Mouse (Mus musculus): ENCODE measurements around the gene Slc12a8. TPM values are rescaled to one million over a fixed set of nuclear protein-coding genes. Genes with fewer than 3 reads are reported as not detected.

Gene Slc12a8
- polyA plus RNA-seq, 1 experiment from 2014 or later: 6.2 TPM

DNA sequence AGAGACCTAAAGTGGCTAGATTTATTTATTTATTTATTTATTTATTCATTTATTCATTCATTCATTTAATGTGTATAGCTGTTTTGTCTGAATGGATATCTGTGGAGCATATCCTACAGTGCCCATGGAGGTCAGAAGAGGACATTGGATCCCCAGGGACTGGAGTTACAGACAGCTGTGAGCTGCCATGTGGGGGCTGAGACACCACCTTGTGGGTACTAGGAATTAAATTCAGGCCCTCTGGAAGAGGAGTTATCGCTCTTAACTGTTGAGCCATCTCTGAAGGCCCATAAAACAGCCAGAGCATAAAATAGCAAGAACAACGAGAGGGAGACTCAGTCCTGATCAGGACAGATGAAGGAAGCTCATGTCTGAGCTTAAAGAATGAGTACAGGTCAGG lies 71.7 kb downstream of the Slc12a8 start:
- Histone ChIP-seq H3K4me3 (replicated peaks) (no peak overlapping the region), H3K9me3 (no peaks in the 10 kb centered on the region), H3K36me3 (no peaks in the 10 kb centered on the region), H3K27me3 (replicated peaks) (no peaks in the 10 kb centered on the region), H3K4me1 (replicated peaks) (peaks cover 21% of the 10 kb centered on the region), H3K9ac (no peak overlapping the region), H3K4me2 (replicated peaks) (no peak overlapping the region), H3K27ac (no peak overlapping the region)
- no peak for ATAC-seq
- WGBS: 62% methylated on average over 2 of the region's 2 CpGs

DNA sequence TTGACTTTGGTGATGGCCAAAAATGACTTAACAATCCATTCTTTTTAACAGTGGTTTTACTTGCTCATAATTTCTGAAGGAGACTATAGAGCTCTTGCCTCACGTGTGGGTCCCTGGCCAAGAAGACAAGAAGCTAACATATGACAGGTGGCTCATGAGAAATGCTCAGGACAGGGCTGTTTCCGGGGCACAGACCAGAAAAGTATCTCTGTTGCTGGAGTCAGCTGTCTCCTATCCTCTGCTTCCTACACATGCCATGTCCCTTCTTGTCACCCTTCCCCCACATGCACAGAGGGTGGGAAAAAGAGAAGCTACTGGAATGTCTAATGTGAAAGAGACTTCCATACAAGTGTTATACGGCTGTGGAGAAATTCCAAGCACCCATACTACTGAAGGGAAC lies 73.3 kb downstream of the Slc12a8 start:
- Histone ChIP-seq H3K9me3 (no peaks in the 10 kb centered on the region), H3K4me1 (replicated peaks) (peaks cover 12% of the 10 kb centered on the region), H3K9ac (no peak overlapping the region), H3K4me3 (replicated peaks) (no peak overlapping the region), H3K4me2 (replicated peaks) (no peak overlapping the region), H3K27ac (no peak overlapping the region), H3K36me3 (no peaks in the 10 kb centered on the region), H3K27me3 (replicated peaks) (no peaks in the 10 kb centered on the region)
- no peak for ATAC-seq
- WGBS: 77% methylated on average over 3 of the region's 3 CpGs

DNA sequence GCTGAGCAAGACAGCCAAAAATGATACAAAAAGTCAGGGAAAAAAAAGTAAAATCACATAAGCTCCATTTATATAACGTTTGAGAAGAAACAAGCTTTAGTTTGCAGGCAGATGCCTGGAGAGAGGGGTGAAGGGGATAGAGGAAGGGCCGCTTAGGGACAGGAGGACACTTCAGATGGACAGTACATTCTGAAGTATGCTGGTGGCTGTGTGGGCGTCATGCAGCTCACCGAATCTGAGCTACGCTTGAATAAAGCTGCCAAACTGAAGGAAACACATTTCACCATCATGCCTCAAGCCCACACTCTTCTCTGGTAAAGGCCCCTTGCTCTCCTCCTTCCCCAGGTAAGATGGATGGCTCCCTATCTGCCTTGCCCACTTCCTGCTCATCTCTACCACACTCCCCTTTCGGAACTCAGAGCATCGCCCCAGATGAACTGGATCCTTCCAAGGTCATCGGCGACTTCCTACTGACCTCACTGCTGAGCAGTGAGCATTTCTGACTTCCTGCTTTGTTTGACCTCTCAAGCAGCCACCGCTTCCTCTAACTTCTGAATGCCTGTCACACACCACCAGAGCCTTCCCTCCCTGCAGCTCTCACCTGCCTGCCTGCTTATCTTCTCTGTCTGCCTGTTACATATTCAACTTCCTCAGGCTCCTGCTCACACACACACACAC lies 74.4 kb downstream of the Slc12a8 start:
- 70% methylated on average over 10 of the region's 10 CpGs for WGBS
- Histone ChIP-seq H3K4me2 (replicated peaks) (no peak overlapping the region), H3K4me3 (replicated peaks) (no peak overlapping the region), H3K36me3 (no peaks in the 10 kb centered on the region), H3K27ac (no peak overlapping the region), H3K27me3 (replicated peaks) (no peaks in the 10 kb centered on the region), H3K4me1 (replicated peaks) (peaks cover 12% of the 10 kb centered on the region), H3K9me3 (no peaks in the 10 kb centered on the region), H3K9ac (no peak overlapping the region)
- ATAC-seq: no peak

DNA sequence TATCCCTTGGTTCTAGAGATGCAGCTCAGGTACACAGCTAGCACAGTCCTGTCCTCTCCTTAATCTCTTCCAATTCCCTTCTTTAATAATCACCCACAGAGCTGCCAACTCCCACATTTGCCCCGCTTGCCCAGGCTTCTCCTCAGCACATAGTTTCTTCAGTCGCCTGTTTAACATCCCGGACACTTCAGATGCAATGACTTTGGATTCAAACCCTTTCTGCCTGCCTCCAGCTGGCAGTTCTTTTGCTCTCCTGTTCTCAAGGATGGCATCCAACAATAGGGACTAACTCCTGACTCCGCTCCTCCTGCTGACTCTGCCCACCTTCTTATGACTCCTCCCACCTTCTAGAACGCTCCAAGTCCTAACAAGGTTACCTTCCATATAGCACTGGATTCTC lies 75.2 kb downstream of the Slc12a8 start:
- peaks cover 10% of the 10 kb centered on the region for H3K4me1 ChIP-seq (replicated peaks)
- no peak overlapping the region for H3K4me2 ChIP-seq (replicated peaks)
- H3K36me3 ChIP-seq: no peaks in the 10 kb centered on the region
- H3K4me3 ChIP-seq (replicated peaks): no peak overlapping the region
- no peaks in the 10 kb centered on the region for H3K9me3 ChIP-seq
- no peak overlapping the region for H3K9ac ChIP-seq
- no peaks in the 10 kb centered on the region for H3K27me3 ChIP-seq (replicated peaks)
- no peak overlapping the region for H3K27ac ChIP-seq
- WGBS: 91% methylated on average over 5 of the region's 5 CpGs
- no peak for ATAC-seq

DNA sequence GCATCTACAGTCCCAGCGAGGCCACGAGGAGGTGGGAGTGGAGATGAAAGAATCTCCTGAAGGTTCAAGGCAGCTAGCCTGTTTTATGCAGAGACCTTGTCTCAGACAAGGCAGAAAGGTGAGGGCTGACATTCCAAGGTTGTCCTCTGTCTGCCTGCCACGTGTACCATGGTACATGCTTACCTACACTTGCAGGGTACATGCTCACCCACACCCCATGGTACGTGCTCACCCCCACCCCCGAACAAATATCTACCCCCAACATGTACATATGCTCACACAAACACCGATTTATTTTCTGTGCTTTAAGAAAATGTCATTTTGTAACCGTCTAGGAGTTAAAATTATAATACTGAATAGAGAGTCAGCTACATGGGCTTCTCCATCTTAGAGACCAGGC lies 76.3 kb downstream of the Slc12a8 start:
- Histone ChIP-seq H3K9ac (no peak overlapping the region), H3K4me3 (replicated peaks) (no peak overlapping the region), H3K4me2 (replicated peaks) (no peak overlapping the region), H3K27me3 (replicated peaks) (no peaks in the 10 kb centered on the region), H3K9me3 (no peaks in the 10 kb centered on the region), H3K27ac (no peak overlapping the region), H3K4me1 (replicated peaks) (peaks cover 10% of the 10 kb centered on the region), H3K36me3 (no peaks in the 10 kb centered on the region)
- no peak for ATAC-seq
- 81% methylated on average over 7 of the region's 7 CpGs for WGBS

DNA sequence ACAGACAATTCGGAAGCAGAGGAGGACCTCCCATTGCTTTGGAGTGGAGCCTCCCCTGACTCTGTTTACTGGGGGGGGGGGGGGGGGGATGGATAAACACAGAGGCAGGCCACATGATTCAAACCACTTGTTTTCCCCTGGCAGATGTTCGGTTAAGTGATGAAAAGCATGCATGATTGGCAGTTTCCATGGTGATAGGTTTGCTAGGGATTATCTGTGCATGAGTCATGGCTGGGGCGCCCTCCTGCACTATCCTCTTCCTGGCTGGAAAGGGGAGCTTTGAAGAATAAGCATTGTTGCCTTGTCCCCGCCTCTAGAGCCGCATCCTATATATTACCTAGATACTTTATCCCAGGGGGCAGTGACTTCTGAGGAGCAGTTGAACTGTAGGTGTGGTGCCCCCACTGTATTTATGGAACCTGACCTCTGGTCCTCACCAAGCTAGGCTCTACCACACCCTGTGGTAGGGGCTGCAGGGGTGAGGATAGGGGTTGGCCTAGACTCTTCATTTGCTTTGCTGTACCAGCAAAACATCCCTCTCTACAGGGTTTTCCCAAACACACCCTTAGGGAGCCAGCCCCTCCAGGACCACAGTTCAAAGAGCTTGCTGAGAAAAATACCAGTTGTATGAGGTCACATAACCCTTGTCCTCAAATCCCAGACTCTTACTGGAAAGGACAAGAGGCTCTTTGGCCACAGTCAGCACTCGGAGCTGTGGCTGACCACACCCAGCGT lies 77.1 kb downstream of the Slc12a8 start:
- H3K4me3 ChIP-seq (replicated peaks): no peak overlapping the region
- WGBS: 43% methylated on average over 7 of the region's 7 CpGs
- H3K27ac ChIP-seq: peak overlapping the region; percentile 76
- no peak overlapping the region for H3K9ac ChIP-seq
- no peaks in the 10 kb centered on the region for H3K27me3 ChIP-seq (replicated peaks)
- peaks cover 10% of the 10 kb centered on the region for H3K4me1 ChIP-seq (replicated peaks)
- H3K4me2 ChIP-seq (replicated peaks): no peak overlapping the region
- peak; percentile 89 for ATAC-seq
- no peaks in the 10 kb centered on the region for H3K9me3 ChIP-seq
- no peaks in the 10 kb centered on the region for H3K36me3 ChIP-seq

DNA sequence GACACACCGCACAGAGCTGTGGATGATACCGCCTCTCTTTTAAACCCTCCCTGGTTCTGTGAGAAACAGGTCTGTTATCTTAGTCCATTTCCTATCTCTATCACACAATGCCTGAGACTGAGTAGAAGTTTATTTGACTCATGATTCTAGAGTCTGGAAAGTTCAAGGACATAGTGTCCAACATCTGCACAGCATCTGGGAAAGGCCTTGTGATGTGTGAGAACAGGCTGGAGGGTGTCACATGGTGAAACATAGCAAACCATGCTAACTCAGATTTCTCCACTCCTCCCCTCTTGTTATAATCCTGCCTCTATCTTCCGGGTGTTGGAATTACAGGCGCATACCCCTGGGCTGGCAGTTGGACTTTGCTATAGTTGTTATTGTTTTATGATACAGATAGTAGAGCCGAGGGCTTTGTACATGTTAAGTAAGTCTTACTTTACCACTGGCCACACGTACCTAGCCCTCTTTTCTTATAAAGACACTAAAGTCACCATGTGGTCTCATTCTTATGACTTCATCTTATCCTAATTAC lies 78.2 kb downstream of the Slc12a8 start:
- ATAC-seq: peak; percentile 91
- WGBS: 73% methylated on average over 6 of the region's 6 CpGs
- Histone ChIP-seq H3K4me1 (replicated peaks) (peaks cover 10% of the 10 kb centered on the region), H3K27me3 (replicated peaks) (no peaks in the 10 kb centered on the region), H3K36me3 (no peaks in the 10 kb centered on the region), H3K27ac (peak overlapping the region; percentile 76), H3K4me3 (replicated peaks) (no peak overlapping the region), H3K4me2 (replicated peaks) (no peak overlapping the region), H3K9me3 (no peaks in the 10 kb centered on the region), H3K9ac (no peak overlapping the region)

DNA sequence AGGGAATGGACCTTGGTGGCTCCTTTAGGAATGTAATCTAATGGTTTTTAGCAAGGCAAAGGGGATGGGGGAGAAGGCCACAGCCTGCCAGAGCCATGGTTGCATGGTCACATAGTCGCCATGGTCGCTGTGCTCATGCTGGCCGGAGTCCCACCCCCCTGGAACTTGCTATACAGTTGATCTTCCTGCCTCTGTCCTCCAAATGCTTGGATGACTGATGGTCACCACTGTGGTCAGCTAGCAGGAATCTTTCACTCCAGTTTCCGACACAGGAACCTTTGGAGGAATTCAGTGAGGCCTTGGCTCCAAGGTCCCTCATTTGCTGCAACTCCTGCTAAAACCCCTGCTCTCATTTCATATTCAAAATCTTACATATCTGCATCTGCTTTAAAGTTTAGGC lies 79.1 kb downstream of the Slc12a8 start:
- ATAC-seq: no peak

DNA sequence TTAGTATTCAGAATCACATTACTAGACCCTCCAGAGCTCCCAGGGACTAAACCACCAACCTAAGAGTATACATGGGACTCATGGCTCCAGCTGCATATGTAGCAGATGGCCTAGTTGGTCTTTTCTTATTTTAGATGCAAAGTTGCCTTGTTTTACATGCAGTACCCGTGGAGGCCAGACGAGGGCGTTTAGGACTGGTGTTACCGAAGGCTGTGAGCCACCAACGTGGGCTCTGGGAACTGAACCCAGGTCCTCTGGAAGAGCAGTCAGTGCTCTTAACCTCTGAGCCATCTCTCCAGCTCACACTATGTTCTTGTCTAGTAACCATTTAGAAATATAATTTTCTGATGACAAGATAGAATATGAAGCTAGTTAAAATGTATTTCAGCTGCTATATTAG lies 83.1 kb downstream of the Slc12a8 start:
- Histone ChIP-seq H3K4me1 (replicated peaks) (0 out of 2 replicates have a peak, but pooled peaks cover 3% of the 10 kb centered on the region), H3K27me3 (replicated peaks) (no peaks in the 10 kb centered on the region), H3K4me3 (replicated peaks) (no peak overlapping the region), H3K4me2 (replicated peaks) (no peak overlapping the region), H3K27ac (no peak overlapping the region), H3K9ac (no peak overlapping the region), H3K9me3 (no peaks in the 10 kb centered on the region), H3K36me3 (no peaks in the 10 kb centered on the region)
- 18% methylated on average over 5 of the region's 5 CpGs for WGBS
- no peak for ATAC-seq

More for the DNA sequence above, 79.1 kb downstream of the Slc12a8 start:
- Histone ChIP-seq H3K27me3 (replicated peaks) (no peaks in the 10 kb centered on the region), H3K4me1 (replicated peaks) (peaks cover 10% of the 10 kb centered on the region), H3K9ac (no peak overlapping the region), H3K4me3 (replicated peaks) (no peak overlapping the region), H3K36me3 (no peaks in the 10 kb centered on the region), H3K4me2 (replicated peaks) (no peak overlapping the region), H3K27ac (peak overlapping the region; percentile 76), H3K9me3 (no peaks in the 10 kb centered on the region)
- WGBS: 95% methylated on average over 4 of the region's 4 CpGs

DNA sequence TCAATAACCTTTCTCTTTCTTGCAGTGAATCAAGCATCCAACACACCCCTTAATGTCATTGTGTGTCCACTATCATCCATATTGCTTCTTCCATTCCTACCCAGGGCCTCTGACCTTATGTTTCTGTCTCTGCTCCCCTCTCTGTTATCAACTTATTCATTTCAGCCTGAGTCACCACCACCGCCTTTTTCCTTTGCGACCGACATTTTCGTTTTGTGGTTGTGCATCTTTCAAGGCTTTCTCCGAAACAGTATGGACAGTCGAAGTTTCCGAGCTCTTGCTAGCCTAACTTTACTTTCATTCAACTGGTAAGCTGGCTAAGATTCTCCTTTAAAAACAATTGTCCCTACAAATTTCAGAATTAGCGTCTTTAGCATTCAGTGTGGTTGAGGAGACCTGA lies 84.2 kb downstream of the Slc12a8 start:
- H3K9me3 ChIP-seq: no peaks in the 10 kb centered on the region
- 93% methylated on average over 8 of the region's 8 CpGs for WGBS
- no peak overlapping the region for H3K4me3 ChIP-seq (replicated peaks)
- H3K4me2 ChIP-seq (replicated peaks): no peak overlapping the region
- H3K27ac ChIP-seq: no peak overlapping the region
- no peaks in the 10 kb centered on the region for H3K27me3 ChIP-seq (replicated peaks)
- no peak for ATAC-seq
- H3K9ac ChIP-seq: no peak overlapping the region
- no peaks in the 10 kb centered on the region for H3K36me3 ChIP-seq
- H3K4me1 ChIP-seq (replicated peaks): 0 out of 2 replicates have a peak, but pooled peaks cover under 1% of the 10 kb centered on the region

DNA sequence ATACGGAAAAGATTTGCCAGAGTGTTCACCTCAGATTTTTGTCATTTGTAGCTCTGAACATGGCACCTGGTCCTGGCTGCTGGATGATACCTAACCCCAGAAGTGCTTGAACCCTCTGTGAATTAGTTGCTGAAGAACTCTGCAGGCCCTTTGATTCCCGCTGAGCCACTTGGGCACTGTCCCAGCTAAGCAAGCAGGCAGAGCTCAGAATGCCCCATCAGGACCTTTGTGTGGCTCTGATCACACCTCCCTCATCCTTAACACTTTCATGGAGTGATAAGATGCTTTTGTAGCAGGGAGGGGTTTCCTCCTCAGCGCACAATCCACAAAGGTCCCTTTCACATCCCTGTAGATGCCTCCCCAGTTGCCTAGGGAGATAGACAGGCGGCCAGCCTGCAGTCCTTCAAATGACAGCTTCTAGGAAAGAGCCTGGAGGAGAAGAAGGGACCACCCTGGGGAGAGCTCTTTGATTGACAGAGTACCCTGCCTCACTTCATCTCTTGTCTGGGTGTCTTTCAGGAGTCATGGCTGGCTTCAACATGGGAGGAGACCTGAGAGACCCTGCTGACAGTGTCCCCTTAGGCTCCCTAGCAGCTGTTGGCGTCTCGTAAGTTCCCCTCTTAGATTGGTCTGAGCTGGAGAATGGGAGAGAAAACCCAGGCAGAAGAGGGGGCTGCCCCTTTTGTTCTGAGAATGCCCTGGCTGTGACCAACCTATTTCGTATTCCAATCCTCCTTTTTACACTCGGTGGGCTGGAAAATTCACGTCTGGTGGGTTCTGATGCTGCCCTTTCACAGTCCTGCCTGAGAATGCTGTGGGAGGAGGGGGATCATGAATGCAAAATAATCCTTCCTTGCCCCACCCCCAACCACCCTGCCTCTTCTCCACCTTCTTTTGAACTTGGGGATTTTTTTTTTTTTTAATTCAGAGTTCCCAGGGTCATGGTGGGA lies 88.8 kb downstream of the Slc12a8 start:
- 49% methylated on average over 9 of the region's 9 CpGs for WGBS
- Histone ChIP-seq H3K4me2 (replicated peaks) (no peak overlapping the region), H3K36me3 (no peaks in the 10 kb centered on the region), H3K27ac (no peak overlapping the region), H3K4me3 (replicated peaks) (no peak overlapping the region), H3K4me1 (replicated peaks) (no peaks in the 10 kb centered on the region), H3K9me3 (no peaks in the 10 kb centered on the region), H3K9ac (no peak overlapping the region), H3K27me3 (replicated peaks) (no peaks in the 10 kb centered on the region)
- no peak for ATAC-seq

Data from intestine, embryonic 15.5 days (tissue).